Mouse (Mus musculus) CD8-positive naive resting alpha-beta T cell, adult 57 days (primary cell): ENCODE results near the gene Whamm. TPM values are rescaled to one million over a fixed set of nuclear protein-coding genes. Genes with fewer than 3 reads are reported as not detected.

Experiments
- total RNA-seq: library from RNA; stranded (reverse); gene quantifications from one replicate; pipeline ENCODE4 v1.2.4, GENCODE M21; 2023

Whamm gene
- 30.5 TPM for total RNA-seq

GRCm38 (mm10) chr7:81571108-81571940, at the start of gene Whamm:
TSS of gene Whamm (plus strand) at chr7:81571266.

GRCm38 (mm10) chr7:81566892-81567291, 4.2 kb upstream of the Whamm start, which contains the start of gene Fsd2:
TSS of gene Fsd2 (minus strand) at chr7:81566944.

Other genes with a start within 250 kb of the Whamm start
- gene Rps17, start 226.0 kb upstream of the Whamm start, total RNA-seq: 3,037 TPM
- gene Cpeb1, start 115.8 kb upstream of the Whamm start, total RNA-seq: not detected
- gene Ap3b2, start 77.3 kb upstream of the Whamm start, total RNA-seq: not detected
- gene BC048679, start 73.0 kb upstream of the Whamm start, total RNA-seq: not detected
- 1.0 TPM for gene Fsd2, start 4.3 kb upstream of the Whamm start, total RNA-seq
- gene Homer2, start 136.3 kb downstream of the Whamm start, total RNA-seq: not detected
- 54.4 TPM for gene Ramac, start 191.7 kb downstream of the Whamm start, total RNA-seq
- 24.6 TPM for gene 3110040N11Rik, start 218.2 kb downstream of the Whamm start, total RNA-seq